Mouse (Mus musculus) megakaryocyte, embryonic 14.5 days (primary cell): Measurements from ENCODE around the gene Ptprg. TPM values are rescaled to one million over a fixed set of nuclear protein-coding genes. Genes with fewer than 3 reads are reported as not detected.
A peak's percentile ranks its signal among the peaks of the same experiment; 100 is the strongest.

Source experiments
- H3K27me3 ChIP-seq: replicated peaks from 2 replicates; pipeline ENCODE3; 2012; ENCODE audit warnings: inconsistent platforms
- H3K36me3 ChIP-seq: replicated peaks from 2 replicates; pipeline ENCODE3; 2012; ENCODE audit warnings: low read length, inconsistent platforms, mixed read lengths
- H3K4me1 ChIP-seq: 2 replicates; pipeline ENCODE4 v1.6.1; 2012; ENCODE audit warnings: inconsistent platforms
- H3K4me3 ChIP-seq: replicated peaks from 2 replicates; pipeline ENCODE3; 2012; ENCODE audit warnings: moderate library complexity, mild to moderate bottlenecking, inconsistent platforms
- H3K9me3 ChIP-seq: 2 replicates; pipeline ENCODE4 v1.6.1; 2012; ENCODE audit warnings: inconsistent platforms
- FLI1 ChIP-seq: IDR thresholded peaks from 2 replicates; pipeline ENCODE4 v1.6.1; 2012; ENCODE audit warnings: low read length, inconsistent platforms, mixed read lengths
- GATA1 ChIP-seq: IDR thresholded peaks from 3 replicates; pipeline ENCODE4 v1.6.1; 2012; ENCODE audit warnings: mixed read lengths, low read length, inconsistent platforms, borderline replicate concordance
- polyA plus RNA-seq: library from polyadenylated mRNA; stranded (reverse); fragments of >175 nt; gene quantifications from 2 replicates; pipeline ENCODE4 v1.2.3, GENCODE M21; 2012; ENCODE audit warnings: low replicate concordance; ENCODE audit not compliant: insufficient read depth

Ptprg gene
- polyA plus RNA-seq, 1 experiment, result 0.09 TPM

DNA sequence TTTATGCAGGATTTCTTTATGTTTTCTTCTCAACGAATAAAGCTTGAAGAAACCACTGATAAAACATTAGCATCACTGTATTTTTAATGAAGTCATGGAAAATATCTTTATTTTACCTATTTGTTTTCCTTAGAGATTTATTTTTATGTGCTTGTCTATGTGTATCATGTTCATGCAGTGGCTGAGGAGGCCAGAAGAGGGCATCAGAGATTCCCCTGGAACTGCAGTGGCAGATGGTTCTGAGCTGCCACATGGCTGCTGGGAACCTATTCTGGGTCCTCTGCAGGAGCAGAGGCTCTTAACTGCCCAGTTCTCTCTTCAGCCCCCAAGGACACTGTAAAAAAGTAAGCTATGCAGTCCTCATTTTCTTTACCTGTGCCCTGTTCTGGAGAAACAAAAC lies 26.6 kb downstream of the Ptprg start:
- Histone ChIP-seq H3K9me3 (peaks cover 30% of the 10 kb centered on the region), H3K4me1 (no peaks in the 10 kb centered on the region), H3K4me3 (no peak overlapping the region), H3K36me3 (no peaks in the 10 kb centered on the region), H3K27me3 (no peaks in the 10 kb centered on the region)
- TF ChIP-seq FLI1, result no peak
- TF ChIP-seq GATA1, result no peak

DNA sequence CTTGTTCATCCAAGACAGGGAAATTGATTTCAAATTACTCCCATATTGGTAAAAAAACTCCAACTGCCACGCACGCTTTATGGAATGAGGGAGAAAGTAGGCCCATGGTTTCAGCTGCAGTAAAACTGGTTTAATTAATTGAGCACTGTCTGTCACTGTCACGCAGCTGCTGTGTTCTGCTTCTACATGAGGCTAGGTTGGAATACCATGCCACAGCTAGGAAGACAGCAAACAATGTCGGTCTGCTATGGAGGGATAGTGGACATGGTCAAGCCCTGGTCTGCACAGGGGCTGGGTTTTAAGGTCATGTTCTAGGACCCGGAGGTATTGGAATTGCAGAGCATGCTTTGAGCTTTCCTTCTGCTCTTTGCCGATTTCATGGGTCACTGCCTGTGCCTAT lies 30.9 kb downstream of the Ptprg start:
- H3K27me3 ChIP-seq, result no peaks in the 10 kb centered on the region
- H3K4me1 ChIP-seq, result no peaks in the 10 kb centered on the region
- H3K9me3 ChIP-seq, result peaks cover 28% of the 10 kb centered on the region
- H3K4me3 ChIP-seq, result no peak overlapping the region
- TF ChIP-seq GATA1 (no peak), FLI1 (no peak)
- no peaks in the 10 kb centered on the region for H3K36me3 ChIP-seq

DNA sequence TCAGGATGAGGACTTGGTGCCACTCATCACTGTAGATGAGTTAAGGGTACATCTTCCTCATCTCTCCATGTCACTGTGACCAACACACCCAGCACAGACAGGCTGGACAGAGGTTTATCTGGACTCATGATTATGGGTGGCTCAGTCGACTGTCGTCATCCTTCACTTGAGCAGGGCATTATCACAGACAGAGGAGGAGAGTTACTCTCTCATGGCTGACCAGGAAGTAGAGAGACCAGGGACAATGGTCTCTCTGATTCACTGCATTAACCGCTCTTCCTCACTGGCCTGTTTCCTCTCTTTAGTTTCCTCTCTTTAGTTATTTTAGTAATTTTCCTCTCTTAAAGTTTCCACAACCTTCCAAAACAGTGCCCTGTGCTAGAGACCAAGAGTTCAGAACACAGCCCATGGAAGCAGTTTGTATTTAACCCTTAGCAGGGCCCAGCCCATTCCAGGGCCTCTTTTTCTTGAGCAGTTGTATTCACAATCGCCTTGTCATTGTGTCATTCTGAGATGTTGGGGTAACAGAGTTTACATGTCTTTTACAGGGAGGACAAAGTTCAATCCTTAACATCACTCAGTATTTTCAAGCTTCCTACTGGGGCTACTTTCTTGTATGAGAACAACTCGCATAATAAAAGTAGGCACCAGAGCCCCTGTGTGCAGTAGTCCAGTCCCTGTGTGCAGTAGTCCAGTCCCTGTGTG lies 31.7 kb downstream of the Ptprg start:
- TF ChIP-seq FLI1 (no peak), GATA1 (no peak)
- H3K4me3 ChIP-seq, result peak overlapping the region; percentile 65
- peaks cover 28% of the 10 kb centered on the region for H3K9me3 ChIP-seq
- no peaks in the 10 kb centered on the region for H3K4me1 ChIP-seq
- H3K27me3 ChIP-seq, result no peaks in the 10 kb centered on the region
- H3K36me3 ChIP-seq, result no peaks in the 10 kb centered on the region

DNA sequence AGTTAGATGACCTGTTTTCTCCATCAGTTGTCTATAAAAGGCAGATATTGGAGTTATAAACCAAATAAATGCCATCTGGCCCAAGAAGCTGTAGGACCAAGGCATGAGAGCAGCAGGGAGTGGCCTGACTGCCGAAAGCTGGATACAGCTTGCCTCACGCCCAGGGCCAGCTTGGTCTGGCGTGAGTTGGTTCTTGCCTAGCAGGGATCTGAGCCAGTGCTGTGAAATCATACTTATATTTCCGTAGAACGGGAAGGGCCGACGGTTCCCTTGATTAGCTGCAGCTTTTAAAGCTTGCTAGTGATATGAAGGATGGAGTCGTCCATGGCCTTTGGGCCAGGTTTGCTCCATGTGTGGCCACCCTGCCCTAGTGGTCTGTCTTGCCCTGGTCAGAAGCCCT lies 37.1 kb downstream of the Ptprg start:
- Histone ChIP-seq H3K9me3 (peaks cover 16% of the 10 kb centered on the region; the same call in 1 of the 2 replicates), H3K27me3 (no peaks in the 10 kb centered on the region), H3K4me3 (no peak overlapping the region), H3K4me1 (no peaks in the 10 kb centered on the region), H3K36me3 (no peaks in the 10 kb centered on the region)
- TF ChIP-seq FLI1, result no peak
- no peak for TF ChIP-seq GATA1

DNA sequence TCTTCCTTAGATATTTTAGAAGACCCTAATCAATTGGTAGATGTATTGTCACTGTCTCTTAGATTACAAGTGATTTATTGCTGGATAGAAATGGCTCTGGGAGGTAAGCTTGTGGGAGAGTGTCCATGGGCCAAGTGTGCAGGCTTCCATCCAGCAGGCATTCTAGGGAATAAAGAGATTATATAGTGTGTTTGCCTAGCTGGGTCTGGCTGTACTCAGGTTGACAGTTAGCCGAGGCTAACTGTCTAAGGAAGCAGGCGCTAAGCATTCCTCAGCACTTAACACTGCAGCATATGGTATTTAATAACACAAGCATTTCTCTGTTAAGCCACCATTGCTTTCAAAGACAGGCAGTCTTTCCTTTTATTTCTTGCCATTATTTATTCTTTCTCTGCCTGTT lies 39.3 kb downstream of the Ptprg start:
- Histone ChIP-seq H3K27me3 (no peaks in the 10 kb centered on the region), H3K4me1 (no peaks in the 10 kb centered on the region), H3K36me3 (no peaks in the 10 kb centered on the region), H3K4me3 (no peak overlapping the region), H3K9me3 (peaks cover 19% of the 10 kb centered on the region; the same call in 1 of the 2 replicates)
- TF ChIP-seq GATA1 (no peak), FLI1 (no peak)

DNA sequence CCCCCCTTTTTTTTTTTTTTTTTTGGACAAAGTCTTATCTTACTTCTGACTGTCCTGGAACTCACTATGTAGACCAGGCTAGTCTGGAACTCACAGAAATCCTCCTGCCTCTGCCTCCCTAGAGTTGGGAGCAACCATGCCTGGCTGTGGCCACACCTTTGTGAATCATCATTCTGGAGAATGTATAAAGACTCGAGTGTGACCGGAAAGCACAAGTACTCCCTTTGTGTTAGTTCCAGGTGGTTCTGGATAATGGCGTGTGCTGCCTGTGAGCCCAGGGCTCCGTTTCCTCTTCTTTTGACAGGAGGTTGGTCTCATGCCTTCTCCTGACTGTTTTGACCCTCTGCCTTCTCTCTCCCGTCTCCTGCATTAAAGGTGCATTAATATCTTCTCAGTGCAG lies 41.0 kb downstream of the Ptprg start:
- H3K4me3 ChIP-seq, result no peak overlapping the region
- no peaks in the 10 kb centered on the region for H3K36me3 ChIP-seq
- H3K9me3 ChIP-seq, result peaks cover 15% of the 10 kb centered on the region; the same call in 1 of the 2 replicates
- no peak for TF ChIP-seq GATA1
- no peak for TF ChIP-seq FLI1
- H3K27me3 ChIP-seq, result no peaks in the 10 kb centered on the region
- H3K4me1 ChIP-seq, result no peaks in the 10 kb centered on the region

DNA sequence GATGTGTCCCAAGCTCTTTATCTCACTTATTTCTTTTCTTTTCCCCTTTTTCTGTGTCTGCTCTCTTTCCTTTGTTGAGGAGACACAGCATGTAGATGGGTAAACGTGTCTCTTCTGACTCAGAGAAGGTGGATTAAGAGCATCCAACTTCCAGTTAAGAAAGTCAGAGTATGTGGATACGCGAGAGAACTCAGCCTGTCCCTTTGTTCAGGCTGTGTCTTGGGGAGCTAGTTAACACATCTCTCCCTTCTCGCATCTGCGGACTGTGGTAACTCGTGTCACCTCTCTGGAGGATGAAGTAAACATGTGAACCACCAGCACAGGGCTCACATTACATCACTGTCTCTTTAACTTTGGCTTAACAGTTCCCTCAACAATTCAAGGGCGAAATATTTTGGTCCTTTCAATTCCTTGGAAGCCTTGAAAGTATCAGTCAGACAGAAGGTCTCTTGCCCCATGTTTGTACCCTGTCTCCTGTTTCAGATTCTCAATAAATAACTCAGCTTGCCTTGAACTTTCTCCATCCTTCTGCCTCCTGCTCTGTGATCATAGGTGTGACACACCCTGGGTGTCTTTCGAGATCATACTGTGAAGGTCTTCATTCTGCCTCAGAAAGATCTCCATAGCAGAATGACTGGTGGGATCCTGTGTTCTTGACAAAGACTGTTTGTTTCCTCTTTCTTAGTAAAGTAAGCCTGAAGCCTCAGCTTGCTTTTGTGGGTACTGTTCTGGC lies 51.0 kb downstream of the Ptprg start:
- H3K9me3 ChIP-seq, result no peaks in the 10 kb centered on the region
- TF ChIP-seq GATA1 (no peak), FLI1 (no peak)
- no peaks in the 10 kb centered on the region for H3K4me1 ChIP-seq
- no peaks in the 10 kb centered on the region for H3K36me3 ChIP-seq
- H3K27me3 ChIP-seq, result no peaks in the 10 kb centered on the region
- H3K4me3 ChIP-seq, result no peak overlapping the region

DNA sequence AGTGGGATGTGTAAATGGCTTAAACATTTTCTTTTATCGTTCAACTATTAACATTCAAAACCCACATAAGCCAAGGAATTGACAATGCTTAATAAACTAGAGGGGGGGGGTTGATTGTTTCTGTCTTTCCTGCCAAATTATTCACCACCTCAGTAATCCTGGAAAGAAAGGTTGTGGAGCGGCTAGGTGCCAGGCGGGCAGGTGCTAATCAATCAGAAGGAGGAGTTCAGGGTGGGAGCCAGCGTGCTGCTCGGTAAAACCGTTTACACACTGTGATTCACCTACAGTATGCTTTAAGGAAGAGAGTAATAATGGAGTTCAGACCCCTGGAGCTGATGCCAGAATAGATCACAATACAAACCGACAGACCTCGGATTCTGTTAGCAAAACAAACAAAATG lies 55.0 kb downstream of the Ptprg start:
- no peaks in the 10 kb centered on the region for H3K4me1 ChIP-seq

DNA sequence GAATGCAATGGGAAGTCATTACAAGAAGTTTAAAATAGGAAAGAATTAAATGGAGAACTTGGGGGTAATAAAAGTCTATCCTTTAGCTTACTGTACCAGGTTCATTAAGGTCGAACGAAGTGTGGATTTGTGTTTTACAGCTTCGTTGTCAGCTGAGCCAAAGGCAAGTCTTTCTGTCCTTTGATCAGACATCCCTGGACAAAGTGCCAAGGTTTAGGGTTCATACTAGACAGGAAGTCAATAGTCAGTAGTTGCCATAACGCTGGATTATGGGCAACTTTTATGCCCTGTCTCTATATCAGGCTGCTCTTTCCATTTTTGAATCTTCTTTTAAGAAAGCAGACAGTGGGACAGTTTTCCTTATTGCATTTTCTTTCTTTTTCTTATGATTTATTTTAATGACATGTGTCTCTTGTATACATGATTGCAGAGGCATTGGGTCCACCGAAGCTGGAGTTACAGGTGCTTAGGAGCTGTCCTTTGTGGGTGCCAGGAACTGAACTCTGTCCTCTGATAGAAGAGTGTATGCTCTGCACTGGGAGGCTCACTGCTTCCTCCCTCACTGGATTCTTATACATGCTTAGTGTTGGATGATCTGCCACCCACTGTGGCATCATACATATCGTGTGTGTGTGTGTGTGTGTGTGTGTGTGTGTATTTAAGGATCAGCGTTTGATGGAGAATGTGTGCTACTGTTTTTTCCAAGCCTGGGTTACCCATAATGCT lies 56.7 kb downstream of the Ptprg start:
- H3K36me3 ChIP-seq, result no peaks in the 10 kb centered on the region
- no peaks in the 10 kb centered on the region for H3K9me3 ChIP-seq

More for the DNA sequence above, 55.0 kb downstream of the Ptprg start:
- H3K27me3 ChIP-seq, result no peaks in the 10 kb centered on the region
- TF ChIP-seq FLI1, result no peak
- TF ChIP-seq GATA1, result no peak
- no peaks in the 10 kb centered on the region for H3K9me3 ChIP-seq
- no peaks in the 10 kb centered on the region for H3K36me3 ChIP-seq
- H3K4me3 ChIP-seq, result no peak overlapping the region

More for the DNA sequence above, 56.7 kb downstream of the Ptprg start:
- no peaks in the 10 kb centered on the region for H3K4me1 ChIP-seq
- no peak overlapping the region for H3K4me3 ChIP-seq
- H3K27me3 ChIP-seq, result no peaks in the 10 kb centered on the region
- TF ChIP-seq FLI1 (no peak), GATA1 (no peak)
